Mouse (Mus musculus) ZHBTc4 (cell line): ENCODE measurements around the gene Cdkl5.

ENCODE experiments used
- DNase-seq: peaks from one replicate; pipeline ENCODE4 v3.0.0-alpha.2; 2011; ENCODE audit warnings: low read depth, low spot score

The Cdkl5 gene

DNA sequence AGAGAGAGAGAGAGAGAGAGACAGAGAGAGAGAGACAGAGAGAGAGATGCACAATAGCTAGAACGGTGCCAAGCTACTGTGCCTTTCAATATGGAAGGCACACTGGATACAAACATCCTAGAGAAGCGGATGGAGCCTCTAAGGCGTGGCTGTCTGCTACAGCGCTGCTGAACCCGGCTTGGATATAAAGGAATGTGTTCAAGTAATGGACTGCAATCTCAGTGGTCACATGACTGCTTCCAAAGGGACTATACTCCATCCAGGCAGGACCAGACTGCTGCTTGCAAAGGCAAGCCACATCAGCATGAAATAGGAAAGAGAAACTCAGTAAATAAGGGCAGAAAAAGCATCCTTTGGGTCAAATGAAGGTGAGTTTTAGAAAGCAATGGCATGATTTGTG lies 258.9 kb downstream of the Cdkl5 start, which contains the start of gene Ppef1:
TSS of gene Ppef1 (minus strand) at position 116 of the 400 bp plus-strand sequence.
- peak; percentile 11 for DNase-seq
